Mouse (Mus musculus) left cerebral cortex, adult 9 months (tissue): ENCODE data around the gene Hivep1.
A peak's percentile ranks its signal among the peaks of the same experiment; 100 is the strongest.

Experiments used
- DNase-seq, 2 experiments: peaks; one replicate each; pipeline ENCODE4 v3.0.0; 2022; ENCODE audit warnings: low spot score in 2 of 2

Hivep1 gene

GRCm38 (mm10) chr13:42051961-42052695 lies at the start of gene Hivep1:
Hivep1 (plus strand) TSS chr13:42052021.
- DNase-seq: peak; percentile 30 to 56

GRCm38 (mm10) chr13:42015484-42016045 lies 36.3 kb upstream of the Hivep1 start:
- no peak for DNase-seq

GRCm38 (mm10) chr13:42016218-42016617 lies 35.6 kb upstream of the Hivep1 start:
- no peak for DNase-seq

GRCm38 (mm10) chr13:42018356-42018755 lies 33.5 kb upstream of the Hivep1 start:
- no peak for DNase-seq

- no peak for DNase-seq
These were observed 10.6 kb upstream of the Hivep1 start for GRCm38 (mm10) chr13:42041203-42041602.

- DNase-seq: no peak
These were observed 8.4 kb upstream of the Hivep1 start for GRCm38 (mm10) chr13:42043431-42043830.

GRCm38 (mm10) chr13:42048991-42049773 lies 2.6 kb upstream of the Hivep1 start:
- DNase-seq: peak in 1 of 2 experiments; percentile 34

GRCm38 (mm10) chr13:42049774-42050125 lies 2.1 kb upstream of the Hivep1 start:
- DNase-seq: peak in 1 of 2 experiments; percentile 12

- DNase-seq: no peak
These were observed 1.7 kb upstream of the Hivep1 start for GRCm38 (mm10) chr13:42050160-42050559.

- DNase-seq: no peak
These were observed 980 bp upstream of the Hivep1 start for GRCm38 (mm10) chr13:42050880-42051201.

GRCm38 (mm10) chr13:42051202-42051906 lies 467 bp upstream of the Hivep1 start:
- DNase-seq: peak; percentile 78 to 93

- peak; percentile 39 to 73 for DNase-seq
These were observed 1.1 kb downstream of the Hivep1 start for GRCm38 (mm10) chr13:42052696-42053541.

GRCm38 (mm10) chr13:42053656-42054055 lies 1.8 kb downstream of the Hivep1 start:
- no peak for DNase-seq

GRCm38 (mm10) chr13:42054138-42054537 lies 2.3 kb downstream of the Hivep1 start:
- no peak for DNase-seq

GRCm38 (mm10) chr13:42056712-42057332 lies 5.0 kb downstream of the Hivep1 start:
- no peak for DNase-seq

- DNase-seq: no peak
These were observed 9.2 kb downstream of the Hivep1 start for GRCm38 (mm10) chr13:42060846-42061630.

- no peak for DNase-seq
These were observed 12.4 kb downstream of the Hivep1 start for GRCm38 (mm10) chr13:42064257-42064656.

- DNase-seq: no peak
These were observed 18.4 kb downstream of the Hivep1 start for GRCm38 (mm10) chr13:42070236-42070635.

- no peak for DNase-seq
These were observed 19.2 kb downstream of the Hivep1 start for GRCm38 (mm10) chr13:42071011-42071410.

GRCm38 (mm10) chr13:42073285-42073684 lies 21.5 kb downstream of the Hivep1 start:
- no peak for DNase-seq
